9 mouse cellular contexts compared by ENCODE assay signal in the genomic region with DNA sequence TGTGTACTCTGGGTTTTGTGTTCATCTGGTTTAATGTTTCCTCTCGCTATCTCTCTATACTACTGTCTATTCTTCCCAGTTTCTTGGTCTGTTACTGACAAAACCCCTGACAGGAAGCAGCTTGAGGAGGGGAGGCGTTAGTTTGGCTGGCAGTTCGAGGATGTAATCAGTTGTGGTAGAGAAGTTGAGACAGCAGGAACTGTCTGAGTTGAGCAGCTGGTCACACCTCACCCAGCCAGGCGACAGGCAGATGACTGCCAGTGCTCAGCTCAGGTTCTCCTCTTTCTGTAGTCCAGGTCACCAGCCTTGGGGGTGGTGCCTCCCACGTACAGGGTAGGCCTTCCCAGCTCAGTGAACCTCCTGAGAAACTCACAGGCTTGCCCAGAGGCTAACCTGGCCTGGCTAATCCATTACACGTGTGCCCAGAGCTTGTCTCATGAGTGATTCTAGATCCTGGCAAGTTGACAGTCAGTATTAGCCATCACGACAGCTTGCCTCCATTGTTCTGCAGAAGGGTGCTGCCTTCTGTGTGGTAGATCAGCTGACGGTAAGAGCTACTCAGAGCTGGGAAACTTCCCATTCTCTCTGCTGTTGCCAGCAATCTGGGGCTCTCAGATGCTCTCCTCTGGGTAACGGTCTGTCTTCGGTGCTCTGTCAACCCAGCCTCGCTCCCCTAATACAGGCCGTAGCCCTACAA. TPM values are rescaled to one million over a fixed set of nuclear protein-coding genes. Genes with fewer than 3 reads are reported as not detected.
DNase-seq lines count a peak whose midpoint lies in the region; ATAC-seq lines count a peak whose summit lies in the region.
"Had no signal": no experiment of that assay in that cellular context is flagged by ENCODE, and none has a peak within 500 bp of the region (broad histone marks: within the 10 kb centered on the region; RNA-seq: fewer than 3 reads in every experiment).

No protein-coding gene starts in this region.

- H3K4me3 ChIP-seq in hindbrain, embryonic 12.5 days: no peak overlapping the region
- H3K4me3 ChIP-seq in hindbrain, embryonic 14.5 days (replicated peaks; ENCODE audit: low read length): no peak overlapping the region
- H3K4me3 ChIP-seq in liver, embryonic 12.5 days: no peak overlapping the region
- H3K4me3 ChIP-seq: limb, embryonic 15.5 days had no signal

- WGBS in hindbrain, embryonic 12.5 days: 93% methylated on average over 12 of the region's 12 CpGs
- WGBS in hindbrain, embryonic 14.5 days: 88% methylated on average over 12 of the region's 12 CpGs
- WGBS in liver, embryonic 12.5 days (ENCODE audit: insufficient replicate concordance): 53% methylated on average over 12 of the region's 12 CpGs

- H3K27ac ChIP-seq in hindbrain, embryonic 12.5 days: no peak overlapping the region
- no peak overlapping the region for H3K27ac ChIP-seq in hindbrain, embryonic 14.5 days
- H3K27ac ChIP-seq in liver, embryonic 12.5 days: 0 out of 2 replicates have a peak overlapping the region, but pooled peaks have one; percentile 27
- H3K27ac ChIP-seq: limb, embryonic 15.5 days had no signal

- 0 out of 2 replicates have a peak, but pooled peaks have one; percentile 41 for ATAC-seq in hindbrain, embryonic 12.5 days (ENCODE audit: low FRiP score)
- ATAC-seq in hindbrain, embryonic 14.5 days (ENCODE audit: low FRiP score): no peak
- peak; percentile 57 for ATAC-seq in liver, embryonic 12.5 days

- no peak overlapping the region for H3K4me2 ChIP-seq in hindbrain, embryonic 12.5 days (replicated peaks)
- no peak overlapping the region for H3K4me2 ChIP-seq in hindbrain, embryonic 14.5 days (replicated peaks)
- no peak overlapping the region for H3K4me2 ChIP-seq in liver, embryonic 12.5 days
- H3K4me2 ChIP-seq: limb, embryonic 15.5 days had no signal

- H3K9ac ChIP-seq in hindbrain, embryonic 12.5 days: no peak overlapping the region
- no peak overlapping the region for H3K9ac ChIP-seq in hindbrain, embryonic 14.5 days
- H3K9ac ChIP-seq in liver, embryonic 12.5 days: no peak overlapping the region
- H3K9ac ChIP-seq: limb, embryonic 15.5 days had no signal

- peaks cover 49% of the 10 kb centered on the region for H3K36me3 ChIP-seq in hindbrain, embryonic 12.5 days
- peaks cover 63% of the 10 kb centered on the region for H3K36me3 ChIP-seq in hindbrain, embryonic 14.5 days (replicated peaks; ENCODE audit: control insufficient read depth, insufficient read depth)
- H3K36me3 ChIP-seq in liver, embryonic 12.5 days: peaks cover 74% of the 10 kb centered on the region

- no peaks in the 10 kb centered on the region for H3K4me1 ChIP-seq in hindbrain, embryonic 12.5 days
- no peaks in the 10 kb centered on the region for H3K4me1 ChIP-seq in hindbrain, embryonic 14.5 days (replicated peaks; ENCODE audit: control insufficient read depth, insufficient read depth, low read length)
- H3K4me1 ChIP-seq in liver, embryonic 12.5 days: no peaks in the 10 kb centered on the region
- H3K4me1 ChIP-seq: limb, embryonic 15.5 days had no signal

- no peak for DNase-seq in hindbrain, embryonic 14.5 days (ENCODE audit: low spot score)
- peak; percentile 25 to 45 for DNase-seq in frontal cortex, adult 2 months (ENCODE audit: extremely low spot score in 1 of 2, low spot score in 1 of 2)
- DNase-seq in thymus, postnatal 14 days: peak; percentile 79
- DNase-seq in spleen, adult 12 weeks (ENCODE audit: low spot score): no peak
- no peak for DNase-seq in cerebellum, postnatal 36 days
- DNase-seq in B cell, adult 2 months: no peak

- no peaks in the 10 kb centered on the region for H3K27me3 ChIP-seq in hindbrain, embryonic 12.5 days
- H3K27me3 ChIP-seq in hindbrain, embryonic 14.5 days (ENCODE audit: control insufficient read depth, insufficient read depth, low read length): no peaks in the 10 kb centered on the region
- H3K27me3 ChIP-seq in liver, embryonic 12.5 days (replicated peaks): no peaks in the 10 kb centered on the region
- H3K27me3 ChIP-seq: limb, embryonic 15.5 days had no signal

- H3K9me3 ChIP-seq in hindbrain, embryonic 12.5 days (replicated peaks): no peaks in the 10 kb centered on the region
- H3K9me3 ChIP-seq in hindbrain, embryonic 14.5 days (ENCODE audit: control insufficient read depth, low read length): no peaks in the 10 kb centered on the region
- no peaks in the 10 kb centered on the region for H3K9me3 ChIP-seq in liver, embryonic 12.5 days (replicated peaks)
- H3K9me3 ChIP-seq: limb, embryonic 15.5 days had no signal

RNA-seq across cellular contexts. Expression of gene Ccdc93, which starts 47.6 kb away (rescaled TPM):
- 14.9 and 15.8 TPM in 2 replicates for polyA plus RNA-seq in hindbrain, embryonic 12.5 days (2016; fragmentation: Nextera tagmentation; extraction: Ambion mirVana)
- polyA plus RNA-seq in hindbrain, embryonic 14.5 days (2014; fragmentation: Nextera tagmentation; extraction: Ambion mirVana): 10.3 and 10.6 TPM in 2 replicates
- 17.4 and 18.2 TPM in 2 replicates for polyA plus RNA-seq in frontal cortex, adult 2 months (2012; rRNA removed)
- 5.7 and 6.1 TPM in 2 replicates for polyA plus RNA-seq in liver, embryonic 12.5 days (2016; fragmentation: Nextera tagmentation; extraction: Ambion mirVana)

RNA-seq across cellular contexts. Expression of gene Htr5b, which starts 49.8 kb away (rescaled TPM):
- not detected in 2 replicates for polyA plus RNA-seq in hindbrain, embryonic 12.5 days (2016; fragmentation: Nextera tagmentation; extraction: Ambion mirVana)
- 1.2 and 2.5 TPM in 2 replicates for polyA plus RNA-seq in hindbrain, embryonic 14.5 days (2014; fragmentation: Nextera tagmentation; extraction: Ambion mirVana)
- 1.9 and 2.2 TPM in 2 replicates for polyA plus RNA-seq in frontal cortex, adult 2 months (2012; rRNA removed)
- 0.08 TPM in 1 of 2 replicates, not detected in the other for polyA plus RNA-seq in liver, embryonic 12.5 days (2016; fragmentation: Nextera tagmentation; extraction: Ambion mirVana)

Comparison
In these comparisons a context has a peak if more than half of its experiments do, and no peak if none do; other contexts are left out.
1. DNase-seq: peak in frontal cortex, adult 2 months (2 of 2) and thymus, postnatal 14 days (single experiment); none in hindbrain, embryonic 14.5 days (single experiment), spleen, adult 12 weeks (single experiment), cerebellum, postnatal 36 days (0 of 2) and B cell, adult 2 months (0 of 2).